Mouse (Mus musculus): ENCODE data around the gene Zfp85. TPM values are rescaled to one million over a fixed set of nuclear protein-coding genes. Genes with fewer than 3 reads are reported as not detected.
"Not testable (repeated sequence)": the region's sequence is repeated elsewhere in the genome, so short reads cannot be mapped to it uniquely, and the experiment has no call there.

The Zfp85 gene
- 6.7 and 7.2 TPM in 2 replicates for polyA plus RNA-seq (2015; fragmentation: Nextera tagmentation; extraction: Ambion mirVana)

DNA sequence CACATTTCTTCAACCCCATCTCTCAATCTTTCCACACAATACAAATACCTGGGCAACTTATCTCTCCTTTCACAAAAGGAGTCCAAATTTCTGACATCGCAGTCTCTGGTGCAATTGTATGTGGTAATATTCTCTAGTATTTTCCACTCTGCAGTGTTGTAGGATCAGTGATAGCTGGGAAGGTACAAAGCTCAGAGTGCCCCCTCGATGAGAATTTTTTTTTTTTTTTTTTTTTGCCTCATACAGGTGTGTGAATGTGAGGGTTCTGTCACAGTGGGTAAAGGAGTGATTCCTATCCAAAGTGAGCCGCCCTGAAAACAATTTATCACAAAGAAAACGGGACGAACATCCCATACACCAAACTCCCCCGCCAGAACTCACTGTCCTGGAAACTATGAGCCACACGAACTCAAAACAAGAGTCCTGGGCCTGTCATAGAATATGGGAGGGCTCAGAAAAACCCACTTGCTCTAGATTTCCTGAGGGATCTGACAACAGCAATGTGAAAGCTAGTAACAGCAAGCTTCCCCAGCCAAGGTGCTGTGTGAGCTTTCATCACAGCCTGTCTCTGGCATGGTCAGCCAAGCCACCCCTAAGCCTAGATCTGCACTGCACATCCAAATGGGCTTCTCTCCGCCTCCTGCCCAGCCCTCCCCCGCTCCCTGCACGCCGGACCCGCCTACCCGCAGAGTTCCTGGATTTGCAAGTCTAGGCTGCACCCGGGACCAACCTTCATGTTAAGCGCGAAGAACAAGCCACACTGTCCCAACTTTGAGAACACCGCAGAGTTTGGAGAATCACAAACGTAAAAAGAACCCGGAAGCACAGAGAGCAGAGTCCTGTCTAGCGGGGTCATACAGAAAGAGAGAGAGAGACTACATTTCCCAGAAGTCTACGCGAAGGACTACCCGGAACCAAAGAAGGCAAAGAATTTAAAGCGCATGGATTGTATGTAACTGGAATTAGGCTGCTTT is at the start of gene Zfp85:
Gene Zfp85, minus strand, starts transcription at position 896 of the 974 bp plus-strand sequence.
- Histone ChIP-seq H3K27ac (ENCODE audit: low read length) (peak within 1 kb of the TSS; percentile 94), H3K36me3 (ENCODE audit: control insufficient read depth, insufficient read depth, low read length) (peaks cover 5% of the 10 kb centered on the region; the same call in 1 of the 2 replicates), H3K4me1 (replicated peaks; ENCODE audit: control insufficient read depth, insufficient read depth, low read length) (peaks cover 7% of the 10 kb centered on the region; the same call in 1 of the 2 replicates), H3K9ac (ENCODE audit: low read length) (peak within 1 kb of the TSS; percentile 75), H3K27me3 (ENCODE audit: control insufficient read depth, insufficient read depth, low read depth, low read length) (no peaks in the 10 kb centered on the region), H3K4me3 (ENCODE audit: low read length) (peak within 1 kb of the TSS; percentile 76), H3K9me3 (ENCODE audit: control insufficient read depth, low read length) (no peaks in the 10 kb centered on the region), H3K4me2 (ENCODE audit: low read depth, low read length) (peak within 1 kb of the TSS; percentile 64)
- 5% methylated on average over 24 of the region's 24 CpGs for WGBS
- peak; percentile 95 for ATAC-seq (ENCODE audit: low read depth)

DNA sequence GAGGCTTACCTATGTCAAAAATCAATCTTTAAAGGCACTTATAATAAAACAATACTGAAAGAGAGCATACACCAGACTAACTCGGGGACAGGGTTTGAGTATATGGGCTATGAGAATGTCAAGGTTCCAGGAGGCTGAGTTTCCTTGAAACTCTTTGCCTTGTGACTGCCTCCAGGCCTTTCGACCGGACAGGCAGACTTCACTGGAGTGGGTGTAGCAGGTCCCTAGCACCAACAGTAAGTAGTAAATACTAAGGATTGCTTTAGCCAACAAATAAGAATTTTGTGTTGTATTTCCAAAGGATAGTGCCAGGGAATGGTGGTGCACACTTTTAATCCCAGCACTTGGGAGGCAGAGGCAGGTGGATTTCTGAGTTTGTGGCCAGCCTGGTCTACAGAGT is 44.1 kb upstream of the Zfp85 start:
- not testable (repeated sequence) for H3K36me3 ChIP-seq (ENCODE audit: control insufficient read depth, insufficient read depth, low read length); H3K4me1 ChIP-seq (replicated peaks; ENCODE audit: control insufficient read depth, insufficient read depth, low read length); H3K27me3 ChIP-seq (ENCODE audit: control insufficient read depth, insufficient read depth, low read depth, low read length); H3K4me3 ChIP-seq (ENCODE audit: low read length); ATAC-seq (ENCODE audit: low read depth); H3K4me2 ChIP-seq (ENCODE audit: low read depth, low read length); H3K9me3 ChIP-seq (ENCODE audit: control insufficient read depth, low read length); H3K27ac ChIP-seq (ENCODE audit: low read length); H3K9ac ChIP-seq (ENCODE audit: low read length)
- WGBS: 85% methylated on average over 3 of the region's 3 CpGs

- H3K9ac ChIP-seq (ENCODE audit: low read length): no peak overlapping the region
- no peaks in the 10 kb centered on the region for H3K36me3 ChIP-seq (ENCODE audit: control insufficient read depth, insufficient read depth, low read length)
- 87% methylated on average over 3 of the region's 3 CpGs for WGBS
Measured at GRCm38 (mm10) chr13:67798618-67799017, 43.6 kb upstream of the Zfp85 start.

DNA sequence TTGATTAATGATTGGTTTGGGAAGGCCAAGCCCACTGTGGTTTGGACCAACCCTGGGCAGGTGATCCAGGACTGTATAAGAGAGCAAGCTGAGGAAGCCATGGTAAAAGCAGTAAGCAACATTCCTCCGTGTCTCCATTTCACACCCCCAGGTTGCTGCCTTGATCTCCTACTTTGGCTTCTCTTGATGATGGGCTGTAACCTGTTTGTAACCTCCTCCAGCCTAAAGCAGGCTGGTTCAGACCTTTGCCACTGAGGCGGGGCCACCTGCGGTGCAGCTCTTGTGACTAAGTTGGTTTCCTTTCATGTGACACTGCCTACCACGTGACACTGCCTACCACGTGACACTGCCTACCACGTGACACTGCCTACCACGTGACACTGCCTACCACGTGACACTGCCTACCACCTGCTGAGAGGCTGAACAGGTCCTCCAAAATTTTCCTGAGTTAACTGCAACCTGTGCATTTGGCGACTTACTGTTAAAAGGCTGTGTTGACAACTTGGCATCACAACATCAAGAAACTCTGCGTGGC is 37.0 kb upstream of the Zfp85 start:
- Histone ChIP-seq H3K4me3 (ENCODE audit: low read length) (no peak overlapping the region), H3K27me3 (ENCODE audit: control insufficient read depth, insufficient read depth, low read depth, low read length) (no peaks in the 10 kb centered on the region), H3K36me3 (ENCODE audit: control insufficient read depth, insufficient read depth, low read length) (0 out of 2 replicates have a peak, but pooled peaks cover 4% of the 10 kb centered on the region), H3K9ac (ENCODE audit: low read length) (no peak overlapping the region), H3K4me2 (ENCODE audit: low read depth, low read length) (no peak overlapping the region), H3K4me1 (replicated peaks; ENCODE audit: control insufficient read depth, insufficient read depth, low read length) (no peaks in the 10 kb centered on the region), H3K9me3 (ENCODE audit: control insufficient read depth, low read length) (0 out of 2 replicates have a peak, but pooled peaks cover 4% of the 10 kb centered on the region), H3K27ac (ENCODE audit: low read length) (no peak overlapping the region)
- ATAC-seq (ENCODE audit: low read depth): no peak
- WGBS: 88% methylated on average over 10 of the region's 10 CpGs

More at GRCm38 (mm10) chr13:67798618-67799017, 43.6 kb upstream of the Zfp85 start:
- Histone ChIP-seq H3K9me3 (ENCODE audit: control insufficient read depth, low read length) (no peaks in the 10 kb centered on the region), H3K27ac (ENCODE audit: low read length) (no peak overlapping the region), H3K4me3 (ENCODE audit: low read length) (no peak overlapping the region), H3K27me3 (ENCODE audit: control insufficient read depth, insufficient read depth, low read depth, low read length) (no peaks in the 10 kb centered on the region), H3K4me1 (replicated peaks; ENCODE audit: control insufficient read depth, insufficient read depth, low read length) (no peaks in the 10 kb centered on the region), H3K4me2 (ENCODE audit: low read depth, low read length) (no peak overlapping the region)
- ATAC-seq (ENCODE audit: low read depth): no peak

DNA sequence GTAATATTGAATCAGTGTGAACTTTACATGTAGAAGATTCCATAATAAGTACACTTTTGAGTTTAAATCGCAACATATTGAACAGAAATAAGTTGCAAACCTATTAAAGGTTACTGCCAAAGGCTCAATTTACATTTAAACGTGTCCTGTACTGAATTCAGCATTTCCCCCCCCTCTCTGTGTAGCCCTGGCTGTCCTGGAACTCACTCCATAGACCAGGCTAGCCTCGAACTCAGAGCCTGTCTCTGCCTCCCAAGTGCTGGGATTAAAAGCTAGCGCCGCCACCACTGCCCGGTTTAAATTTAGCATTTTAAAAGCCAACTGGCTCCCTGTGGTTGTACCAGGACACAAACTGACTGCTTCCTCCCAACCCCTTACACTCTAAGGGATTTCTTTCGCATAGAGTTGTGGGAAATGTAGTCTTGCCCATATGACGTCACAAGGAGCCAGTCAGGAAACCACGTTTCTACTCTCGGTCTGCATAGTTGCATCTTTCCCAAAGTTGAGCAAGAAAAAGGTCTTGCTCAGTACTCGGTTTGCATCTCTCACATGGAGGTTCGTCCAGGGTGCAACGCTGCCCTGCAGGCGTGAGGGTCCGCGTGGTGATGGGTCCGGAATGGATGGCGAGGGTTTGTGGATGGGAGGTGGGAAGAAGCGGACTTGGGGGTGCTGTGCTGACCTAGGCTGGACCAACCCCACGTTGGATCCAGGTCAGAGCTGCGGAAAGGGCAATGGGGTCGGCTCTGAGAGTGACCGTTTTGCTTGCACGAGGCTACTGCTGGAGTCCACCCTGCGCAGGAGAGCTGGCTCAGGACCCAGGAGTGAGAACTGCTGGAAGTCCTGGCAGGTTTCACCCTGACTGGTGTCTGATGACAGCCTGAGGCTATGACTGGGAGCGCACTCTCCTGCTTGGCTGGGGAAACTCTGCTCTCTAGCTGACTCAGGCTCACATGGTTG is 24.5 kb upstream of the Zfp85 start, which contains the start of gene Zfp493:
Gene Zfp493, plus strand, starts transcription at position 429 of the 957 bp plus-strand sequence.
- H3K27me3 ChIP-seq (ENCODE audit: control insufficient read depth, insufficient read depth, low read depth, low read length): no peaks in the 10 kb centered on the region
- ATAC-seq (ENCODE audit: low read depth): peak; percentile 96
- 0 out of 2 replicates have a peak, but pooled peaks cover 3% of the 10 kb centered on the region for H3K36me3 ChIP-seq (ENCODE audit: control insufficient read depth, insufficient read depth, low read length)
- H3K4me1 ChIP-seq (replicated peaks; ENCODE audit: control insufficient read depth, insufficient read depth, low read length): peaks cover 4% of the 10 kb centered on the region; the same call in 1 of the 2 replicates
- peak within 1 kb of the TSS; percentile 86 for H3K4me2 ChIP-seq (ENCODE audit: low read depth, low read length)
- H3K4me3 ChIP-seq (ENCODE audit: low read length): peak within 1 kb of the TSS; percentile 73
- 0 out of 2 replicates have a peak within 1 kb of the TSS, but pooled peaks have one; percentile 20 for H3K27ac ChIP-seq (ENCODE audit: low read length)
- peaks cover 5% of the 10 kb centered on the region for H3K9me3 ChIP-seq (ENCODE audit: control insufficient read depth, low read length)
- peak within 1 kb of the TSS; percentile 74 for H3K9ac ChIP-seq (ENCODE audit: low read length)
- WGBS: 8% methylated on average over 26 of the region's 26 CpGs

DNA sequence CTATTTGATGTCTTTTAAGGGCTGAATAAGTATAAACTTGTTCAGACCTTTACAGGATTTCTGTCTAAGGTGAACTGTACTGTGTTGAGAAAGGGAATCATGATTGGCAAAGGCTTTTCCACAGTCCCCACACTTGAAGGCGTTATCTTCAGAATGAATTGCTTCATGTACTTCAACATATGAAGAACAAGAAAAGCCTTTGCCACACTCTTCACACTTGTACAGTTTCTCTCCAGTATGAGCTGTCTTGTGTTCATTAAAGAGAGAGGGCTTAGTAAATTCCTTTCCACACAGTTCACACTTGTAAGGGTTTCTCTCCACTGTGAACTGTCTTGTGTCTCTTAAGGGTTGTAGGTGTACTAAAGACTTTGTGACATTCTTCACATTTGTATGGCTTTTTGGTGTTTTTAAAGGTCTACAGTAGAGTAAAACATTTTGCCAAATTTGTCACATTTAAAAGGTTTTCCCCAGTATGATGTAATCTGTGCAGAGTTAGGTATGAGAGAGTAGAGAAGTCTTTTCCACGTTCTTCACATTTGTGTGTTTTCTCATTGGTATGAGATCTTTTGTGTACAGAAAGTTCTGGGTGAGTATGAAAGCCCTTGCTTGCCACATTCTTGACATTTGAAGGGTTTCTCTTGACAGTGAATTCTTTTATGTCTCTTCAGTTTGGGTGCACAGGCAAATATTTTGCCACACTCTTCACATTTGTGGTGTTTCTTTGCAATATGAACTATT is 8.2 kb upstream of the Zfp85 start:
- 46% methylated on average over 2 of the region's 2 CpGs for WGBS
- H3K27ac ChIP-seq (ENCODE audit: low read length): peak overlapping the region; percentile 73

DNA sequence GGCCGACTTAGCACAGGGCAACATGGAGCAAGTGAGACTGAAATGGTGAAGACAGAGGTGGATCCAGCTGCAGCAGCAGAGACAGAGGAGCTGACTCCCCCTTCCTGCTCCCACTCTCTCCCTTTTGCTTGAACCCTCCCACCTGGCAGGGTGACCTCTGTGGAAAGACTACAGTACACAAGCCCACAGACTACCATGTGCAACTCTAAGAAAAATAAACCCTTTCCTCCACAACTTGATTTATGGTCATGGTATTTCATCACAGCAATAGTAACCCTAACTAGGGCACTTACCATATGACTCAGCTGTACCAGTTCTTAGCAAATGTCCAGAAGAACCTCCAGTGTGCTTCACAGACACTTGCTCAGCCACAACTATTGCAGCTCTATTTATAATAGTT is 4.9 kb upstream of the Zfp85 start:
- no peaks in the 10 kb centered on the region for H3K27me3 ChIP-seq (ENCODE audit: control insufficient read depth, insufficient read depth, low read depth, low read length)

More for the DNA sequence above, 8.2 kb upstream of the Zfp85 start:
- peak; percentile 92 for ATAC-seq (ENCODE audit: low read depth)
- H3K27me3 ChIP-seq (ENCODE audit: control insufficient read depth, insufficient read depth, low read depth, low read length): no peaks in the 10 kb centered on the region
- H3K4me1 ChIP-seq (replicated peaks; ENCODE audit: control insufficient read depth, insufficient read depth, low read length): peaks cover 3% of the 10 kb centered on the region; the same call in 1 of the 2 replicates
- H3K9ac ChIP-seq (ENCODE audit: low read length): no peak overlapping the region
- no peak overlapping the region for H3K4me3 ChIP-seq (ENCODE audit: low read length)
- H3K9me3 ChIP-seq (ENCODE audit: control insufficient read depth, low read length): no peaks in the 10 kb centered on the region
- no peaks in the 10 kb centered on the region for H3K36me3 ChIP-seq (ENCODE audit: control insufficient read depth, insufficient read depth, low read length)
- no peak overlapping the region for H3K4me2 ChIP-seq (ENCODE audit: low read depth, low read length)

GRCm38 (mm10) chr13:67755761-67756160 is 733 bp upstream of the Zfp85 start:
- WGBS: 75% methylated on average over 6 of the region's 6 CpGs
- Histone ChIP-seq H3K27me3 (ENCODE audit: control insufficient read depth, insufficient read depth, low read depth, low read length) (no peaks in the 10 kb centered on the region), H3K4me2 (ENCODE audit: low read depth, low read length) (no peak overlapping the region; the same call in 1 of the 2 replicates), H3K9ac (ENCODE audit: low read length) (no peak overlapping the region), H3K9me3 (ENCODE audit: control insufficient read depth, low read length) (no peaks in the 10 kb centered on the region), H3K4me1 (replicated peaks; ENCODE audit: control insufficient read depth, insufficient read depth, low read length) (peaks cover 7% of the 10 kb centered on the region; the same call in 1 of the 2 replicates), H3K27ac (ENCODE audit: low read length) (no peak overlapping the region), H3K4me3 (ENCODE audit: low read length) (no peak overlapping the region), H3K36me3 (ENCODE audit: control insufficient read depth, insufficient read depth, low read length) (0 out of 2 replicates have a peak, but pooled peaks cover 2% of the 10 kb centered on the region)
- no peak for ATAC-seq (ENCODE audit: low read depth)

More for the DNA sequence above, 4.9 kb upstream of the Zfp85 start:
- Histone ChIP-seq H3K4me1 (replicated peaks; ENCODE audit: control insufficient read depth, insufficient read depth, low read length) (peaks cover 4% of the 10 kb centered on the region; the same call in 1 of the 2 replicates), H3K4me3 (ENCODE audit: low read length) (no peak overlapping the region), H3K4me2 (ENCODE audit: low read depth, low read length) (no peak overlapping the region), H3K36me3 (ENCODE audit: control insufficient read depth, insufficient read depth, low read length) (no peaks in the 10 kb centered on the region), H3K9ac (ENCODE audit: low read length) (no peak overlapping the region), H3K27ac (ENCODE audit: low read length) (no peak overlapping the region), H3K9me3 (ENCODE audit: control insufficient read depth, low read length) (no peaks in the 10 kb centered on the region)
- ATAC-seq (ENCODE audit: low read depth): no peak
- 47% methylated on average over 1 of the region's 1 CpGs for WGBS

Measured in lung, embryonic 16.5 days (tissue).